Mouse (Mus musculus) lung, adult 2 months (tissue): Measurements from ENCODE around the gene Ffar3.

Experiments used
- CTCF ChIP-seq: fragments of 200-500 bp; IDR thresholded peaks from 2 replicates; pipeline ENCODE4 v1.5.1; 2011; ENCODE audit warnings: mild to moderate bottlenecking, low read length, control low read depth; ENCODE audit not compliant: insufficient read depth
- POLR2A ChIP-seq: fragments of 200-500 bp; IDR thresholded peaks from 2 replicates; pipeline ENCODE4 v1.6.1; 2011; ENCODE audit warnings: low read depth, mild to moderate bottlenecking, control low read depth, low read length, borderline replicate concordance; ENCODE audit errors: extremely low read depth

DNA sequence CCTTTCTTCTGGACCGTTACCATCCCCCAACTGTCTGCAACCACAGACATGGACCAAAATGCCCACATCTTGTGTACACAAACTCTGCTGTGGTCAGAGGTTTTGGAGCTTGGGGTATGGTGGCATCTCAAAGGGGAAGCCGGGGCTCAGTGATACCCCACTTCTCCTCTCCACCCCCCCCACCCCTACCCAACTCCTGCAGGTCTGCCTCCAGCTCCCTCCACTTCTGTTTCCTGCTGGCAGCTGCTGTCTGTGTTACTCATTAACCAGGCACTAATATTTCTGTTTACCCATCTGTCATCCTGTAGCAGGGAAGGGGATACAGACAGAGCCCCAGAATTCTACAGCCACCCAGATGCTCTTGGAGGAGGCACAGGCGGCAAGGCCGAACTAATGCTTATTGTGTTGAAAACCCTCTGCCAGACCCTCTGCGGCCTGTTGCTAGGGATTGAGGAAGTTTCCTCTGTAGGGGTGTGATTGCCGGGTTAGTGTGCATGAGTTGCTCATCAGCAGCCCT, 43.6 kb downstream of the Ffar3 start:
- TF ChIP-seq CTCF (no peak), POLR2A (no peak)
